Mouse (Mus musculus): ENCODE measurements around the gene Ttll3. TPM values are rescaled to one million over a fixed set of nuclear protein-coding genes. Genes with fewer than 3 reads are reported as not detected.

Ttll3 gene
- total and polyA plus RNA-seq, 3 experiments = 0.87 to 5.3 (median 4.4) TPM

DNA sequence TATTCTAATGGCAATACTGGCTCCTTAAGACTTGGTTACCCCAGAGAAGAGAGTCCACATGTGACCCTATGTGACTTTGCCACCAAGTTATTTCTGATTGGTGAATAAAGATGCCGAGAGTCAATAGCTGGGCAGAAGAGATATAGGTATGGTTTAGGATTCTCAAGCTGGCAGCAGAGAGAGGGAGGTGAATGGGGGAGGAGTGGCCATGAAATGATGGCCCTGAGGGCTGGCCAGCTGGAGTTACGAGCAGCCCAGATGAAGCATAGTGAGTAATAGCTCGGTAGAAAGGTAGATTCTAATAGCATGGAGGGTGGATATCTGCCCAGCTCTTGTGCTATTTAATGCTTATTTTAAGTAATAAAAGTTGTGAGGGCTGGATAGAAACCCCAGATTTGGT lies 36.2 kb upstream of the Ttll3 start:
- dilution Hi-C loops (cut with MboI; ENCODE audit: extremely low pct_ligation_motif_present, extremely low pct_unique_long_range_greater_than_20kb, low sequenced_read_pairs) = no loop called here
- Histone ChIP-seq H3K79me2 (replicated peaks; ENCODE audit: control insufficient read depth, extremely low read depth, insufficient read depth, poor library complexity, severe bottlenecking) (no peaks in the 10 kb centered on the region), H3K27me3 (replicated peaks) (peaks cover 3% of the 10 kb centered on the region), H3K36me3 (replicated peaks in 1 of 2; ENCODE audit: control insufficient read depth in 1 of 2, insufficient read depth in 1 of 2, low read length in 1 of 2) (no peaks in the 10 kb centered on the region), H3K9ac (ENCODE audit: insufficient read depth, low read depth) (no peak overlapping the region), H3K4me3 (replicated peaks in 1 of 3; ENCODE audit: low read depth in 2 of 3, low read length in 2 of 3, poor library complexity in 1 of 3) (no peak overlapping the region), H3K4me2 (ENCODE audit: insufficient read depth, low read depth, poor library complexity, severe bottlenecking) (no peak overlapping the region), H3K9me3 (replicated peaks; ENCODE audit: low read length) (peaks cover 2% of the 10 kb centered on the region), H3K4me1 (ENCODE audit: control insufficient read depth in 1 of 2, insufficient read depth in 2 of 2) (0 out of 4 replicates have a peak, but pooled peaks cover 0 to 2% of the 10 kb centered on the region in 2 experiments), H3K27ac (ENCODE audit: insufficient read depth, low read depth) (no peak overlapping the region)
- in situ Hi-C loops (cut with MboI; ENCODE audit: low pct_ligation_motif_present, low pct_unique_long_range_greater_than_20kb, low sequenced_read_pairs) = no loop called here
- TF ChIP-seq TBP (conservative IDR thresholded peaks at IDR 0.05; ENCODE audit: low read depth, low read length) = no peak
- TF ChIP-seq HCFC1 (IDR thresholded peaks at IDR 0.05; ENCODE audit: low read depth, low read length) = no peak
- no peak for TF ChIP-seq ZKSCAN1 (IDR thresholded peaks at IDR 0.05; ENCODE audit: borderline replicate concordance, low read depth, low read length)
- TF ChIP-seq CHD1 (IDR thresholded peaks at IDR 0.05; ENCODE audit: low read depth, low read length) = no peak
- no peak for TF ChIP-seq MXI1 (IDR thresholded peaks at IDR 0.05; ENCODE audit: low read depth, low read length)
- TF ChIP-seq ELF1 (IDR thresholded peaks at IDR 0.05; ENCODE audit: low read depth, low read length) = no peak
- DNase-seq (ENCODE audit: extremely low read depth) = no peak

DNA sequence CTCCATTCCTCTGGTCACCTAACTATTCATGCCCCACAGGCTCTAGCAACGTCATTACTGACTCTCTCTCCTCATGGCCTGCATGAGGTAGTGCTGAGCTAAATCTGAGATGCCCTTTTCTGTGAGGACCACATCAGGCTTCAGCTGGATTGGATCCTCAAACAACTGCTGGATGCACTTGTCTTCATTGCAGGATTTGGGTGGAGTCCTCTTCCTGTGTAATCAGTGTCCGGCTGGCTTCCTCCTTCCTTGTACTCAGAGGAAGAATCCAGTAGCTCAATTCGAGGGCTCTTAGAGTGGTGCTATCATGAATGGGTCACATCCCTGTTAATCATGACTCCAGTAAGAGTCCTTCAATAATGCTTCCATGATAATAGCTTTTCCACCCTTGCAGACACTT lies 35.4 kb upstream of the Ttll3 start:
- Histone ChIP-seq H3K4me1 (ENCODE audit: control insufficient read depth in 1 of 2, insufficient read depth in 2 of 2) (0 out of 4 replicates have a peak, but pooled peaks cover 0 to 1% of the 10 kb centered on the region in 2 experiments), H3K27me3 (replicated peaks) (peaks cover 3% of the 10 kb centered on the region), H3K27ac (ENCODE audit: insufficient read depth, low read depth) (no peak overlapping the region), H3K9ac (ENCODE audit: insufficient read depth, low read depth) (no peak overlapping the region), H3K9me3 (replicated peaks; ENCODE audit: low read length) (peaks cover 2% of the 10 kb centered on the region), H3K4me3 (replicated peaks in 1 of 3; ENCODE audit: low read depth in 2 of 3, low read length in 2 of 3, poor library complexity in 1 of 3) (no peak overlapping the region), H3K79me2 (replicated peaks; ENCODE audit: control insufficient read depth, extremely low read depth, insufficient read depth, poor library complexity, severe bottlenecking) (no peaks in the 10 kb centered on the region), H3K4me2 (ENCODE audit: insufficient read depth, low read depth, poor library complexity, severe bottlenecking) (no peak overlapping the region), H3K36me3 (replicated peaks in 1 of 2; ENCODE audit: control insufficient read depth in 1 of 2, insufficient read depth in 1 of 2, low read length in 1 of 2) (no peaks in the 10 kb centered on the region)
- DNase-seq (ENCODE audit: extremely low read depth) = no peak
- TF ChIP-seq HCFC1 (IDR thresholded peaks at IDR 0.05; ENCODE audit: low read depth, low read length) (no peak), RCOR1 (conservative IDR thresholded peaks at IDR 0.05; ENCODE audit: low read depth, low read length) (no peak), CHD2 (IDR thresholded peaks at IDR 0.05; ENCODE audit: low read length) (no peak), E2F4 (IDR thresholded peaks at IDR 0.05; ENCODE audit: insufficient replicate concordance, low read depth, low read length) (no peak), RAD21 (IDR thresholded peaks at IDR 0.05; ENCODE audit: low read depth, low read length) (no peak), IRF4 (IDR thresholded peaks at IDR 0.05; ENCODE audit: low read depth, low read length) (no peak), SMC3 (IDR thresholded peaks at IDR 0.05; ENCODE audit: low read depth, low read length) (no peak), MEF2A (IDR thresholded peaks at IDR 0.05; ENCODE audit: borderline replicate concordance, low read depth, low read length) (no peak), ZNF384 (IDR thresholded peaks at IDR 0.05; ENCODE audit: low read depth, low read length) (no peak), UBTF (IDR thresholded peaks at IDR 0.05; ENCODE audit: low read depth, low read length) (no peak), MAFK (IDR thresholded peaks at IDR 0.05; ENCODE audit: insufficient replicate concordance, low read length) (no peak), MYC (IDR thresholded peaks at IDR 0.05; ENCODE audit: low read depth, low read length) (no peak), KAT2A (IDR thresholded peaks at IDR 0.05; ENCODE audit: insufficient replicate concordance, low read length) (no peak), POLR2AphosphoS2 (IDR thresholded peaks at IDR 0.05; ENCODE audit: low read depth, low read length) (no peak), ZC3H11A (IDR thresholded peaks at IDR 0.05; ENCODE audit: low read depth, low read length) (no peak), CTCF (conservative IDR thresholded peaks at IDR 0.05 in 1 of 2, IDR thresholded peaks at IDR 0.05 in 1 of 2; ENCODE audit: low read depth in 2 of 2, low read length in 2 of 2) (no peak), NELFE (IDR thresholded peaks at IDR 0.05; ENCODE audit: low read depth, low read length) (no peak), ELF1 (IDR thresholded peaks at IDR 0.05; ENCODE audit: low read depth, low read length) (no peak)
- in situ Hi-C loops (cut with MboI; ENCODE audit: low pct_ligation_motif_present, low pct_unique_long_range_greater_than_20kb, low sequenced_read_pairs) = no loop called here
- dilution Hi-C loops (cut with MboI; ENCODE audit: extremely low pct_ligation_motif_present, extremely low pct_unique_long_range_greater_than_20kb, low sequenced_read_pairs) = no loop called here

Data from CH12.LX (cell line).